Mouse (Mus musculus) right cerebral cortex, adult 2 months (tissue): Measurements from ENCODE around the gene Cdx2.

Experiments
- DNase-seq, 2 experiments: peaks; one replicate each; pipeline ENCODE4 v3.0.0; 2021 to 2022; ENCODE audit warnings: low spot score in 2 of 2

Gene Cdx2

GRCm38 (mm10) chr5:147306638-147307397, at the start of gene Cdx2:
Gene Cdx2, minus strand, starts transcription at chr5:147307270.
- no peak for DNase-seq

- DNase-seq, result no peak
Measured at GRCm38 (mm10) chr5:147356260-147357055, 49.4 kb upstream of the Cdx2 start.

GRCm38 (mm10) chr5:147355788-147356187, 48.7 kb upstream of the Cdx2 start:
- DNase-seq, result no peak

- no peak for DNase-seq
Measured at GRCm38 (mm10) chr5:147354985-147355384, 47.9 kb upstream of the Cdx2 start.

- peak; percentile 60 to 68 for DNase-seq
Measured at GRCm38 (mm10) chr5:147354161-147354780, 47.2 kb upstream of the Cdx2 start.

GRCm38 (mm10) chr5:147351931-147352330, 44.9 kb upstream of the Cdx2 start:
- DNase-seq, result no peak

- DNase-seq, result no peak
Measured at GRCm38 (mm10) chr5:147345981-147346380, 38.9 kb upstream of the Cdx2 start.

- no peak for DNase-seq
Measured at GRCm38 (mm10) chr5:147343904-147344303, 36.8 kb upstream of the Cdx2 start.

GRCm38 (mm10) chr5:147342901-147343300, 35.8 kb upstream of the Cdx2 start:
- DNase-seq, result no peak

GRCm38 (mm10) chr5:147340741-147341414, 33.8 kb upstream of the Cdx2 start:
- DNase-seq, result no peak

GRCm38 (mm10) chr5:147339560-147339959, 32.5 kb upstream of the Cdx2 start:
- no peak for DNase-seq

- DNase-seq, result no peak
Measured at GRCm38 (mm10) chr5:147338967-147339366, 31.9 kb upstream of the Cdx2 start.

GRCm38 (mm10) chr5:147332711-147333110, 25.6 kb upstream of the Cdx2 start:
- DNase-seq, result peak in 1 of 2 experiments; percentile 8

GRCm38 (mm10) chr5:147331547-147331946, 24.5 kb upstream of the Cdx2 start:
- peak; percentile 57 to 68 for DNase-seq

GRCm38 (mm10) chr5:147329946-147330345, 22.9 kb upstream of the Cdx2 start:
- no peak for DNase-seq

GRCm38 (mm10) chr5:147327636-147328035, 20.6 kb upstream of the Cdx2 start:
- DNase-seq, result no peak

- no peak for DNase-seq
Measured at GRCm38 (mm10) chr5:147325931-147326330, 18.9 kb upstream of the Cdx2 start.

GRCm38 (mm10) chr5:147323237-147323917, 16.3 kb upstream of the Cdx2 start:
- DNase-seq, result peak; percentile 68 to 73

- no peak for DNase-seq
Measured at GRCm38 (mm10) chr5:147322183-147322582, 15.1 kb upstream of the Cdx2 start, which contains the start of gene Urad. Gene Urad, minus strand, starts transcription at chr5:147322440.

GRCm38 (mm10) chr5:147319653-147320052, 12.6 kb upstream of the Cdx2 start:
- DNase-seq, result no peak

GRCm38 (mm10) chr5:147317991-147318390, 10.9 kb upstream of the Cdx2 start:
- DNase-seq, result no peak
